Mouse (Mus musculus): ENCODE measurements around the gene Cfdp1.

DNA sequence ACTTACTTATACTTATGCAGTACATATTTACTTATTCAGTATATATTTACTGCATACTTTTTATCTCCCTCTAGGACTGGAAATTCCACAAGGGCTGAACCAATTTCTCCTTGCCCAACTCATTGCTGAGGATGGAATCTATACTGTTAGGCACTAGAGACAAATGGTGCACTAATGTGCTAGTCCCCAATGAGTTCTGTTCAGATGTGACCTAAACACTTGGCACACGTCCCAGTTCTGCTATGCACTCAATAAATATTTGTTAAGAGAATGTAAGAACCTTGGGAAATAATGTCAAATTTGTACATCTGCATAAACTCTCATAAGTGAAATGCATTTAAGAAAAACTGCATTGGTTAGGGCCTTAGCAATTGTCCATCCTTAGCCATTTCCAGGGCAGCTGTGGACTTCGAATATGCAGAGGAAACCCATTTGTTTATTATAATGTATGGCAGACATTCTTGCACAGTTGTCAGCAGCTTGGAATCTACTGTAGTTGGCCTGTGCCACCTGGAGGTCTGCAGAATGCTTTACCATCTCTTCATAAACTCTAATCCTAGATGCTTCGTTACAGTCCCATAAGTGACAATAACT lies 60.7 kb downstream of the Cfdp1 start:
- TF ChIP-seq CTCF (IDR thresholded peaks at IDR 0.05; ENCODE audit: borderline replicate concordance, insufficient read depth, low read length) (no peak), POLR2A (IDR thresholded peaks at IDR 0.05; ENCODE audit: low read depth, low read length) (no peak)
